Mouse (Mus musculus) neural tube, embryonic 12.5 days (tissue): ENCODE results near the gene Dcaf8. TPM values are rescaled to one million over a fixed set of nuclear protein-coding genes. Genes with fewer than 3 reads are reported as not detected.

Source experiments
- ATAC-seq: fragments of 200-750 bp; cut with Nextera tagmentation; 2 replicates; pipeline ENCODE4 v1.8.0; 2017; ENCODE audit warnings: low read depth, mild to moderate bottlenecking, moderate TSS enrichment, moderate library complexity; ENCODE audit not compliant: low FRiP score
- H3K27ac ChIP-seq: fragments of 300-500 bp; sonication (generic); 2 replicates; pipeline ENCODE4 v1.5.1; 2016
- H3K27me3 ChIP-seq: fragments of 300-500 bp; sonication (generic); replicated peaks from 2 replicates; pipeline ENCODE4 v1.6.1; 2016; ENCODE audit warnings: mild to moderate bottlenecking
- H3K36me3 ChIP-seq: fragments of 300-500 bp; sonication (generic); 2 replicates; pipeline ENCODE4 v1.6.1; 2016; ENCODE audit warnings: mild to moderate bottlenecking
- H3K4me1 ChIP-seq: fragments of 300-500 bp; sonication (generic); 2 replicates; pipeline ENCODE4 v1.6.1; 2016
- H3K4me2 ChIP-seq: fragments of 300-500 bp; sonication (generic); replicated peaks from 2 replicates; pipeline ENCODE4 v1.6.1; 2016; ENCODE audit warnings: mild to moderate bottlenecking
- H3K4me3 ChIP-seq: fragments of 300-500 bp; sonication (generic); 2 replicates; pipeline ENCODE4 v1.5.1; 2016
- H3K9ac ChIP-seq: fragments of 300-500 bp; sonication (generic); 2 replicates; pipeline ENCODE4 v1.6.1; 2016; ENCODE audit warnings: mild to moderate bottlenecking
- H3K9me3 ChIP-seq: fragments of 300-500 bp; sonication (generic); 2 replicates; pipeline ENCODE4 v1.6.1; 2016; ENCODE audit warnings: mild to moderate bottlenecking
- WGBS: fragments of 180-500 bp; shearing (Covaris S2); methylation state at CpG from one replicate; pipeline ENCODE4 v1.1.7; 2016; 5-methylcytosine and 5-hydroxymethylcytosine counted together
- polyA plus RNA-seq: library from polyadenylated mRNA; unstranded; fragments of >200 nt; fragmentation: Nextera tagmentation; extraction: Ambion mirVana; gene quantifications from 2 replicates; pipeline ENCODE4 v1.2.1, GENCODE M21; 2016

Dcaf8 gene
- polyA plus RNA-seq, 1 experiment from 2014 or later, result 127 TPM

GRCm38 (mm10) chr1:172127487-172127886 is 20.4 kb upstream of the Dcaf8 start:
- ATAC-seq, result no peak
- Histone ChIP-seq H3K27ac (no peak overlapping the region), H3K9ac (peak overlapping the region; percentile 70), H3K4me3 (peak overlapping the region; percentile 66), H3K4me1 (peaks cover 15% of the 10 kb centered on the region), H3K27me3 (no peaks in the 10 kb centered on the region), H3K36me3 (peaks cover 48% of the 10 kb centered on the region), H3K4me2 (peak overlapping the region; percentile 80), H3K9me3 (no peaks in the 10 kb centered on the region)
- 50% methylated on average over 5 of the region's 5 CpGs for WGBS

- H3K4me2 ChIP-seq, result no peak overlapping the region
- no peaks in the 10 kb centered on the region for H3K27me3 ChIP-seq
- H3K27ac ChIP-seq, result no peak overlapping the region
- no peak overlapping the region for H3K9ac ChIP-seq
- H3K4me3 ChIP-seq, result no peak overlapping the region
- H3K4me1 ChIP-seq, result peaks cover 15% of the 10 kb centered on the region
- ATAC-seq, result no peak
- H3K36me3 ChIP-seq, result peaks cover 48% of the 10 kb centered on the region
- 95% methylated on average over 15 of the region's 15 CpGs for WGBS
- H3K9me3 ChIP-seq, result no peaks in the 10 kb centered on the region
Observed at GRCm38 (mm10) chr1:172128563-172128962, 19.3 kb upstream of the Dcaf8 start.

- Histone ChIP-seq H3K27me3 (no peaks in the 10 kb centered on the region), H3K9ac (no peak overlapping the region), H3K4me3 (no peak overlapping the region), H3K4me1 (peaks cover 15% of the 10 kb centered on the region), H3K36me3 (peaks cover 53% of the 10 kb centered on the region), H3K9me3 (no peaks in the 10 kb centered on the region), H3K27ac (no peak overlapping the region), H3K4me2 (no peak overlapping the region)
- ATAC-seq, result no peak
- WGBS, result 86% methylated on average over 2 of the region's 2 CpGs
Observed at GRCm38 (mm10) chr1:172129108-172129507, 18.8 kb upstream of the Dcaf8 start.

- Histone ChIP-seq H3K36me3 (peaks cover 60% of the 10 kb centered on the region), H3K9me3 (no peaks in the 10 kb centered on the region), H3K27ac (no peak overlapping the region), H3K4me1 (peaks cover 15% of the 10 kb centered on the region), H3K4me2 (no peak overlapping the region), H3K4me3 (no peak overlapping the region), H3K27me3 (no peaks in the 10 kb centered on the region), H3K9ac (no peak overlapping the region)
- no peak for ATAC-seq
- 97% methylated on average over 5 of the region's 5 CpGs for WGBS
Observed at GRCm38 (mm10) chr1:172129780-172130179, 18.1 kb upstream of the Dcaf8 start.

- Histone ChIP-seq H3K4me3 (no peak overlapping the region), H3K27ac (no peak overlapping the region), H3K27me3 (no peaks in the 10 kb centered on the region), H3K4me1 (peaks cover 7% of the 10 kb centered on the region), H3K9me3 (no peaks in the 10 kb centered on the region), H3K4me2 (no peak overlapping the region), H3K36me3 (peaks cover 71% of the 10 kb centered on the region), H3K9ac (no peak overlapping the region)
- WGBS, result 90% methylated on average over 7 of the region's 7 CpGs
- ATAC-seq, result no peak; the same call in 1 of the 2 replicates
Observed at GRCm38 (mm10) chr1:172132319-172132718, 15.6 kb upstream of the Dcaf8 start.

DNA sequence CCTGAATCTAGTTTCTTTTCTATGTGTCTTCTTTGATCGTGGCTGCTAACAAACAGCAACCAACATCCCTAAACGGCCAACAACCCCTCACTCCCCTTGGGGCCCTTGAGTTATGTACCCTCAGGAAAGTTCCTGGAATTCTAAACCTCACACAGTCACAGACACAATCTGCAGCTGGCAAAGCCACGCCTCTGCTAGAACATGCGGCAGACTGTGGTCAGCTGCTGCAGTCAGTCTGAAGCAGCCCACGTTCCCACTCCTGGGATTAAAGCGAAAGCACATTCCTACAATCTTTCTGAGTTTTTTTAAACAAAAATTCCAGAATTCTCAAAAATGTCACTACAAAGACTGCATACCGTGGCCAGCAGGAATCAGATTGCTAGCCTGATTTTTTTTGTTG is 14.3 kb upstream of the Dcaf8 start:
- Histone ChIP-seq H3K9ac (no peak overlapping the region), H3K4me2 (no peak overlapping the region), H3K36me3 (peaks cover 70% of the 10 kb centered on the region), H3K4me1 (no peaks in the 10 kb centered on the region), H3K4me3 (no peak overlapping the region), H3K27ac (no peak overlapping the region), H3K27me3 (no peaks in the 10 kb centered on the region), H3K9me3 (no peaks in the 10 kb centered on the region)
- WGBS, result 88% methylated on average over 7 of the region's 7 CpGs
- ATAC-seq, result no peak

DNA sequence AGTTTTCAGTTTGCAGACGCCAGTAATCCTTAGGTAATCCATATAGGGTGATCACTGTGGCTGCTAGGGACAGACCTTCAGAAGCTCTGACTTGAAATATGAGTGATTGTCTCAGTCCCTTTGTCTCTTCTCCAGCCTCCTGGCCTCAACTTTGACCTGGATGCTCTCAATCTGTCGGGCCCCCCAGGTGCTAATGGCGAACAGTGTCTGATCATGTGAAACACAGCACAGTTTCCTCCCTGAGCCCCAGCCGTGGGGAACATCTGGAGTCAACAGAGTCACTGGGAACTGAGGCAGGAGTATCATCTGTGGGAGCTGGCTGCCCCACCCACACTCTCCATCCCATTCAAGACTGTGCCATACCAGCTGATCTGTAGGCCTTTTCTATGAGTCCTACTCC is 13.8 kb upstream of the Dcaf8 start:
- Histone ChIP-seq H3K36me3 (peaks cover 65% of the 10 kb centered on the region), H3K27ac (no peak overlapping the region)
- 87% methylated on average over 4 of the region's 4 CpGs for WGBS

GRCm38 (mm10) chr1:172140160-172140559 is 7.7 kb upstream of the Dcaf8 start:
- Histone ChIP-seq H3K4me1 (no peaks in the 10 kb centered on the region), H3K9ac (no peak overlapping the region), H3K9me3 (no peaks in the 10 kb centered on the region), H3K4me2 (no peak overlapping the region), H3K4me3 (no peak overlapping the region), H3K27me3 (no peaks in the 10 kb centered on the region), H3K27ac (no peak overlapping the region), H3K36me3 (peaks cover 7% of the 10 kb centered on the region; the same call in 1 of the 2 replicates)
- 87% methylated on average over 2 of the region's 2 CpGs for WGBS
- no peak for ATAC-seq

More for the DNA sequence above, 13.8 kb upstream of the Dcaf8 start:
- Histone ChIP-seq H3K9me3 (no peaks in the 10 kb centered on the region), H3K27me3 (no peaks in the 10 kb centered on the region), H3K4me2 (no peak overlapping the region), H3K4me3 (no peak overlapping the region), H3K9ac (no peak overlapping the region), H3K4me1 (no peaks in the 10 kb centered on the region)
- no peak for ATAC-seq

GRCm38 (mm10) chr1:172140825-172141224 is 7.1 kb upstream of the Dcaf8 start:
- Histone ChIP-seq H3K9ac (no peak overlapping the region), H3K4me1 (no peaks in the 10 kb centered on the region), H3K27ac (no peak overlapping the region), H3K36me3 (peaks cover under 1% of the 10 kb centered on the region; the same call in 1 of the 2 replicates), H3K4me3 (no peak overlapping the region), H3K27me3 (no peaks in the 10 kb centered on the region), H3K9me3 (no peaks in the 10 kb centered on the region), H3K4me2 (no peak overlapping the region)
- WGBS, result 82% methylated on average over 1 of the region's 1 CpGs
- no peak for ATAC-seq

DNA sequence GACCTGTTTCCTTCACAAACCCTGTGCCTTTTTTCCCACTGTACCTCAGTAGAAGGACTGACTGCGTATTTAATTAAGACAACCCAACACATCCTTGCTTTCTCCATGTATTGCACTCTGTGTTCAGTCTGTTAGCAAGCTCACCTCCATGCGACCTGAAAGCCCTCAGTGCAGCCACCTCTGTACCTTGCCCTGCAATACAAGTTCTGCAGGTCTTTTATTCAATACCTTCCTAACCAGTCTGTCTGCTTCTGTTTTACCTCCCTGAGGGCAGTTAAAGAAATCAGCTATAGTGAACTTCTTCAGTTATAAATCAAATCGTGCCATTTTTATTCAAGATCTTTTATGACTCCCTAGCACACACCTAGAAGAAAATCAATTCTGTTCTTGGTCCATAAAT is 6.4 kb upstream of the Dcaf8 start:
- Histone ChIP-seq H3K27ac (no peak overlapping the region), H3K4me1 (no peaks in the 10 kb centered on the region), H3K4me2 (no peak overlapping the region), H3K9ac (no peak overlapping the region), H3K36me3 (no peaks in the 10 kb centered on the region), H3K4me3 (no peak overlapping the region), H3K9me3 (no peaks in the 10 kb centered on the region), H3K27me3 (no peaks in the 10 kb centered on the region)
- no peak for ATAC-seq
- 83% methylated on average over 3 of the region's 3 CpGs for WGBS

GRCm38 (mm10) chr1:172143570-172143969 is 4.3 kb upstream of the Dcaf8 start:
- Histone ChIP-seq H3K9me3 (no peaks in the 10 kb centered on the region), H3K36me3 (no peaks in the 10 kb centered on the region), H3K4me3 (no peak overlapping the region), H3K9ac (no peak overlapping the region), H3K27ac (no peak overlapping the region), H3K4me1 (no peaks in the 10 kb centered on the region), H3K27me3 (no peaks in the 10 kb centered on the region), H3K4me2 (no peak overlapping the region)
- WGBS, result 34% methylated on average over 1 of the region's 1 CpGs
- ATAC-seq, result no peak

- H3K4me1 ChIP-seq, result peaks cover 17% of the 10 kb centered on the region; the same call in 1 of the 2 replicates
- H3K27me3 ChIP-seq, result no peaks in the 10 kb centered on the region
- peaks cover 24% of the 10 kb centered on the region for H3K36me3 ChIP-seq
- H3K4me2 ChIP-seq, result peak overlapping the region; percentile 69
- H3K9ac ChIP-seq, result peak overlapping the region; percentile 98
- WGBS, result under 1% methylated on average over 40 of the region's 40 CpGs
- no peaks in the 10 kb centered on the region for H3K9me3 ChIP-seq
- H3K27ac ChIP-seq, result peak overlapping the region; percentile 71
- H3K4me3 ChIP-seq, result peak overlapping the region; percentile 80
- ATAC-seq, result peak; percentile 68
Observed at GRCm38 (mm10) chr1:172148279-172148954, 533 bp downstream of the Dcaf8 start.
